In genomic region chr9:44347166-44347565, GRCm38 (mm10) we compare ENCODE assay signal across 18 mouse cellular contexts.
"Had no signal": no experiment of that assay in that cellular context is flagged by ENCODE, and none has a peak within 500 bp of the region (broad histone marks: within the 10 kb centered on the region; RNA-seq: fewer than 3 reads in every experiment).

No protein-coding gene starts in this region.

- H3K9ac ChIP-seq: kidney, embryonic 15.5 days; limb, embryonic 12.5 days; limb, embryonic 15.5 days; liver, embryonic 14.5 days; lung, embryonic 15.5 days; stomach, embryonic 15.5 days had no signal

- H3K27me3 ChIP-seq: kidney, embryonic 15.5 days; limb, embryonic 12.5 days; limb, embryonic 15.5 days; lung, embryonic 15.5 days; stomach, embryonic 15.5 days had no signal

- H3K4me3 ChIP-seq: kidney, embryonic 15.5 days; left cerebral cortex, adult 2 months; limb, embryonic 12.5 days; limb, embryonic 15.5 days; lung, embryonic 15.5 days; stomach, embryonic 15.5 days had no signal

- H3K27ac ChIP-seq: kidney, embryonic 15.5 days; left cerebral cortex, adult 2 months; limb, embryonic 12.5 days; limb, embryonic 15.5 days; liver, embryonic 14.5 days; lung, embryonic 15.5 days; stomach, embryonic 15.5 days had no signal

- ATAC-seq: intestine, embryonic 16.5 days had no signal

- H3K9me3 ChIP-seq: kidney, embryonic 15.5 days; limb, embryonic 12.5 days; limb, embryonic 15.5 days; lung, embryonic 15.5 days; stomach, embryonic 15.5 days had no signal

- H3K4me2 ChIP-seq: kidney, embryonic 15.5 days; limb, embryonic 12.5 days; limb, embryonic 15.5 days; lung, embryonic 15.5 days; midbrain, embryonic 11.5 days; stomach, embryonic 15.5 days had no signal

- DNase-seq: kidney, adult 8-10 months; kidney, postnatal 10 days; layer of hippocampus, postnatal 36 days; lung, adult 18-20 months; lung, postnatal 14 days; lung, postnatal 4 days; midbrain, embryonic 14.5 days; spleen, adult 18-20 months; thymus, postnatal 25 days had no signal
